25 mouse cellular contexts compared by ENCODE assay signal in genomic region chr6:99874029-99874428, GRCm38 (mm10).
DNase-seq lines count a peak whose midpoint lies in the region; ATAC-seq and TF ChIP-seq lines count a peak whose summit lies in the region.
"Had no signal": no experiment of that assay in that cellular context is flagged by ENCODE, and none has a peak within 500 bp of the region (broad histone marks: within the 10 kb centered on the region; RNA-seq: fewer than 3 reads in every experiment).

No protein-coding gene starts in this region.

- H3K4me1 ChIP-seq in thymus, adult 2 months (replicated peaks; ENCODE audit: control insufficient read depth, insufficient read depth, low read length), result no peaks in the 10 kb centered on the region
- H3K4me1 ChIP-seq in MEL (ENCODE audit: control insufficient read depth in 1 of 2, insufficient read depth in 2 of 2, low read length in 2 of 2), result no peaks in the 10 kb centered on the region
- no peaks in the 10 kb centered on the region for H3K4me1 ChIP-seq in intestine, postnatal 0 days (replicated peaks; ENCODE audit: control insufficient read depth, insufficient read depth, low read length)
- H3K4me1 ChIP-seq: embryonic facial prominence, embryonic 10.5 days; embryonic facial prominence, embryonic 12.5 days; forebrain, embryonic 13.5 days; forebrain, embryonic 15.5 days had no signal

- H3K9ac ChIP-seq in MEL (ENCODE audit: control insufficient read depth, low read depth, low read length, poor library complexity, severe bottlenecking), result no peak overlapping the region
- no peak overlapping the region for H3K9ac ChIP-seq in intestine, postnatal 0 days (ENCODE audit: low read depth, low read length)
- H3K9ac ChIP-seq: embryonic facial prominence, embryonic 12.5 days; forebrain, embryonic 13.5 days; forebrain, embryonic 15.5 days; forebrain, postnatal 0 days had no signal

- no peaks in the 10 kb centered on the region for H3K36me3 ChIP-seq in thymus, adult 2 months (ENCODE audit: control insufficient read depth, insufficient read depth, low read length)
- H3K36me3 ChIP-seq in MEL (ENCODE audit: control insufficient read depth in 1 of 2, insufficient read depth in 2 of 2, low read length in 2 of 2), result no peaks in the 10 kb centered on the region
- H3K36me3 ChIP-seq in intestine, postnatal 0 days (ENCODE audit: control insufficient read depth, insufficient read depth), result no peaks in the 10 kb centered on the region
- H3K36me3 ChIP-seq: embryonic facial prominence, embryonic 10.5 days; embryonic facial prominence, embryonic 12.5 days; forebrain, embryonic 15.5 days; G1E had no signal

- no peaks in the 10 kb centered on the region for H3K9me3 ChIP-seq in MEL (replicated peaks; ENCODE audit: insufficient read depth, low read length)
- H3K9me3 ChIP-seq in intestine, postnatal 0 days (ENCODE audit: control insufficient read depth), result no peaks in the 10 kb centered on the region
- H3K9me3 ChIP-seq: embryonic facial prominence, embryonic 10.5 days; embryonic facial prominence, embryonic 12.5 days; forebrain, embryonic 13.5 days; forebrain, embryonic 15.5 days had no signal

- no peaks in the 10 kb centered on the region for H3K27me3 ChIP-seq in thymus, adult 2 months (ENCODE audit: control insufficient read depth, insufficient read depth, low read length)
- no peaks in the 10 kb centered on the region for H3K27me3 ChIP-seq in MEL (ENCODE audit: control insufficient read depth in 1 of 2, insufficient read depth in 2 of 2, low read length in 2 of 2)
- H3K27me3 ChIP-seq in intestine, postnatal 0 days (replicated peaks; ENCODE audit: control insufficient read depth, insufficient read depth, low read length), result no peaks in the 10 kb centered on the region
- H3K27me3 ChIP-seq: CH12.LX; embryonic facial prominence, embryonic 12.5 days; forebrain, embryonic 13.5 days; forebrain, embryonic 15.5 days had no signal

- TF ChIP-seq CTCF in thymus, adult 2 months (IDR thresholded peaks at IDR 0.05; ENCODE audit: borderline replicate concordance, control insufficient read depth, extremely low read depth, insufficient read depth, low read length, poor library complexity), result no peak
- no peak for TF ChIP-seq CTCF in MEL (IDR thresholded peaks at IDR 0.05 in 2 of 3, conservative IDR thresholded peaks at IDR 0.05 in 1 of 3; ENCODE audit: control insufficient read depth in 1 of 3, insufficient read depth in 1 of 3, low read depth in 2 of 3, low read length in 3 of 3, poor library complexity in 1 of 3, severe bottlenecking in 1 of 3)
- TF ChIP-seq CTCF in intestine, postnatal 0 days (IDR thresholded peaks at IDR 0.05; ENCODE audit: low read depth), result no peak

- H3K27ac ChIP-seq in thymus, adult 2 months (ENCODE audit: control insufficient read depth, insufficient read depth, low read length), result no peak overlapping the region
- H3K27ac ChIP-seq in MEL (ENCODE audit: control insufficient read depth, low read depth, low read length), result no peak overlapping the region
- no peak overlapping the region for H3K27ac ChIP-seq in intestine, postnatal 0 days (ENCODE audit: low read depth, low read length)
- H3K27ac ChIP-seq: embryonic facial prominence, embryonic 10.5 days; embryonic facial prominence, embryonic 12.5 days; forebrain, embryonic 13.5 days; forebrain, embryonic 15.5 days had no signal

- TF ChIP-seq EP300 in MEL (IDR thresholded peaks at IDR 0.05; ENCODE audit: low read depth in 1 of 2, low read length in 2 of 2), result no peak

- WGBS in thymus, adult 2 months, result 55% methylated on average over 4 of the region's 4 CpGs
- 44% methylated on average over 4 of the region's 4 CpGs for WGBS in intestine, postnatal 0 days

- peak; percentile 27 to 39; a peak in 2 of 4 replicates for ATAC-seq in hematopoietic stem cell, adult 5-6 weeks (replicated peaks in 1 of 2; ENCODE audit: insufficient read depth in 1 of 2, low FRiP score in 2 of 2, low TSS enrichment in 1 of 2, low read depth in 1 of 2, poor library complexity in 2 of 2, severe bottlenecking in 2 of 2)
- peak; percentile 65 for ATAC-seq in megakaryocyte-erythroid progenitor cell, adult 5-6 weeks (replicated peaks; ENCODE audit: low FRiP score, low TSS enrichment, poor library complexity, severe bottlenecking)
- no peak for ATAC-seq in intestine, postnatal 0 days
- ATAC-seq: CD4-positive, CD25-positive, alpha-beta regulatory T cell, adult 4 months; forebrain, embryonic 13.5 days; forebrain, embryonic 15.5 days; forebrain, postnatal 0 days had no signal

- peak; percentile 1 for DNase-seq in thymus, postnatal 4 days
- DNase-seq in thymus, adult 2 months, result no peak
- DNase-seq in MEL (ENCODE audit: low read depth, low spot score), result peak; percentile 9
- no peak for DNase-seq in cerebellum, postnatal 4 days (ENCODE audit: low spot score in 2 of 2)
- no peak for DNase-seq in kidney, adult 8-10 months
- DNase-seq: adrenal gland, adult 2 months; adrenal gland, postnatal 10 days; adrenal gland, postnatal 25 days; B cell, adult 2 months; cerebellum, adult 11 months; cerebellum, adult 18-20 months; cerebellum, adult 9-10 months; cerebellum, postnatal 10 days; cerebellum, postnatal 25 days; forebrain, postnatal 0 days had no signal

- no peak overlapping the region for H3K4me2 ChIP-seq in intestine, postnatal 0 days (replicated peaks; ENCODE audit: low read depth)
- H3K4me2 ChIP-seq: embryonic facial prominence, embryonic 12.5 days; forebrain, embryonic 13.5 days; forebrain, embryonic 15.5 days had no signal

- no peak for TF ChIP-seq POLR2A in thymus, adult 2 months (IDR thresholded peaks at IDR 0.05; ENCODE audit: control insufficient read depth, extremely low read depth, insufficient read depth, low read length, poor library complexity)
- no peak for TF ChIP-seq POLR2A in MEL (IDR thresholded peaks at IDR 0.05; ENCODE audit: control insufficient read depth in 1 of 2, insufficient read depth in 1 of 2, low read depth in 1 of 2, low read length in 2 of 2, poor library complexity in 1 of 2)

- no peak for TF ChIP-seq RAD21 in MEL (IDR thresholded peaks at IDR 0.05; ENCODE audit: low read depth, low read length)

- H3K79me2 ChIP-seq in MEL (ENCODE audit: control insufficient read depth, insufficient read depth, low read length, poor library complexity), result no peaks in the 10 kb centered on the region

- H3K4me3 ChIP-seq in thymus, adult 2 months (ENCODE audit: control insufficient read depth, insufficient read depth, low read length), result no peak overlapping the region
- no peak overlapping the region for H3K4me3 ChIP-seq in MEL (ENCODE audit: control insufficient read depth in 1 of 2, insufficient read depth in 1 of 2, low read depth in 2 of 2, low read length in 2 of 2)
- no peak overlapping the region for H3K4me3 ChIP-seq in intestine, postnatal 0 days (ENCODE audit: low read depth, low read length)
- H3K4me3 ChIP-seq: embryonic facial prominence, embryonic 10.5 days; embryonic facial prominence, embryonic 12.5 days; forebrain, embryonic 13.5 days; forebrain, embryonic 15.5 days had no signal

TF ChIP-seq in MEL, 35 proteins besides CTCF, POLR2A, EP300 and RAD21:
- TF ChIP-seq RCOR1 (IDR thresholded peaks at IDR 0.05; ENCODE audit: low read depth, low read length), result no peak
- no peak for TF ChIP-seq MXI1 (IDR thresholded peaks at IDR 0.05; ENCODE audit: low read depth, low read length)
- no peak for TF ChIP-seq JUND (IDR thresholded peaks at IDR 0.05; ENCODE audit: low read depth, low read length)
- no peak for TF ChIP-seq MAX (IDR thresholded peaks at IDR 0.05; ENCODE audit: low read length)
- TF ChIP-seq CHD1 (IDR thresholded peaks at IDR 0.05; ENCODE audit: low read depth, low read length), result no peak
- TF ChIP-seq NRF1 (IDR thresholded peaks at IDR 0.05; ENCODE audit: insufficient read depth, low read depth, low read length, poor library complexity, severe bottlenecking), result peak; percentile 65
- TF ChIP-seq CHD2 (IDR thresholded peaks at IDR 0.05; ENCODE audit: low read length), result no peak
- no peak for TF ChIP-seq ZMIZ1 (IDR thresholded peaks at IDR 0.05; ENCODE audit: low read depth, low read length)
- no peak for TF ChIP-seq KAT2A (conservative IDR thresholded peaks at IDR 0.05; ENCODE audit: low read depth, low read length)
- TF ChIP-seq MAZ (IDR thresholded peaks at IDR 0.05; ENCODE audit: low read depth, low read length), result no peak
- peak; percentile 24; the same call in 1 of the 2 replicates for TF ChIP-seq BHLHE40 (IDR thresholded peaks at IDR 0.05; ENCODE audit: borderline replicate concordance, low read depth, low read length)
- no peak for TF ChIP-seq ZNF384 (IDR thresholded peaks at IDR 0.05; ENCODE audit: low read depth, low read length)
- peak; percentile 24; the same call in 1 of the 2 replicates for TF ChIP-seq USF1 (IDR thresholded peaks at IDR 0.05; ENCODE audit: low read depth, low read length)
- no peak for TF ChIP-seq GABPA (IDR thresholded peaks at IDR 0.05; ENCODE audit: low read depth, low read length)
- TF ChIP-seq ZKSCAN1 (IDR thresholded peaks at IDR 0.05; ENCODE audit: low read depth, low read length), result no peak
- 0 out of 2 replicates have a peak, but pooled peaks have one; percentile 20 for TF ChIP-seq GATA1 (IDR thresholded peaks at IDR 0.05; ENCODE audit: low read depth, low read length)
TF ChIP-seq in MEL: peak in this region for 4.

Comparison
In these comparisons a context has a peak if more than half of its experiments do, and no peak if none do; other contexts are left out.
1. DNase-seq: peak in thymus, postnatal 4 days (single experiment) and MEL (single experiment); none in thymus, adult 2 months (single experiment), cerebellum, postnatal 4 days (0 of 2) and kidney, adult 8-10 months (0 of 2).